Mouse (Mus musculus) bone marrow, adult 2 months (tissue): ENCODE results near the gene Mxd1.

Source experiments
- CTCF ChIP-seq: fragments of 200-500 bp; IDR thresholded peaks from 2 replicates; pipeline ENCODE4 v1.5.1; 2011; ENCODE audit warnings: low read length, control low read depth; ENCODE audit not compliant: control insufficient read depth, insufficient read depth
- POLR2A ChIP-seq: fragments of 200-500 bp; IDR thresholded peaks from 2 replicates; pipeline ENCODE4 v1.6.1; 2011; ENCODE audit warnings: low read depth, mild to moderate bottlenecking, control low read depth, low read length, borderline replicate concordance; ENCODE audit not compliant: control insufficient read depth

- TF ChIP-seq CTCF (no peak), POLR2A (no peak)
Observed at GRCm38 (mm10) chr6:86615301-86615700, 53.7 kb downstream of the Mxd1 start.
